Mouse (Mus musculus): Measurements from ENCODE around the gene Arhgdia.

GRCm38 (mm10) chr11:120576365-120576981 is 5.0 kb downstream of the Arhgdia start:
- no peak for TF ChIP-seq ZNF384 (IDR thresholded peaks at IDR 0.05; ENCODE audit: low read depth, low read length)
- TF ChIP-seq HCFC1 (IDR thresholded peaks at IDR 0.05; ENCODE audit: borderline replicate concordance, insufficient read depth, low read length) = no peak
- TF ChIP-seq MAFK (IDR thresholded peaks at IDR 0.05; ENCODE audit: insufficient read depth, low read depth, low read length) = no peak
- no peak for TF ChIP-seq CHD2 (IDR thresholded peaks at IDR 0.05; ENCODE audit: low read depth, low read length)

All from ES-E14 (cell line).